Mouse (Mus musculus) heart, postnatal 10 days (tissue): ENCODE measurements around the gene Sh3gl3. TPM values are rescaled to one million over a fixed set of nuclear protein-coding genes. Genes with fewer than 3 reads are reported as not detected.

Source experiments
- DNase-seq, 2 experiments: peaks; one replicate each; pipeline ENCODE4 v3.0.0; 2021
- intact Hi-C: fragments of 180-260 bp; cut with DNase I; formaldehyde crosslinking; loops from one replicate; pipeline ENCODE4 v1.15.1; 2025
- total RNA-seq, 2 experiments: library from RNA; stranded (reverse); gene quantifications; 2 replicates each; pipeline ENCODE4 v1.2.3; 2021

The Sh3gl3 gene
- total RNA-seq = 1 to 10 TPM; 1.1 to 1.7 TPM

- intact Hi-C loops = no loop called here
- no peak for DNase-seq
Measured at GRCm38 (mm10) chr7:82173540-82173939, at the start of gene Sh3gl3. TSS of gene Sh3gl3 (plus strand) at chr7:82173840.

- DNase-seq = no peak
- intact Hi-C loops = no loop called here
Measured at GRCm38 (mm10) chr7:82138196-82138595, 35.4 kb upstream of the Sh3gl3 start.

DNA sequence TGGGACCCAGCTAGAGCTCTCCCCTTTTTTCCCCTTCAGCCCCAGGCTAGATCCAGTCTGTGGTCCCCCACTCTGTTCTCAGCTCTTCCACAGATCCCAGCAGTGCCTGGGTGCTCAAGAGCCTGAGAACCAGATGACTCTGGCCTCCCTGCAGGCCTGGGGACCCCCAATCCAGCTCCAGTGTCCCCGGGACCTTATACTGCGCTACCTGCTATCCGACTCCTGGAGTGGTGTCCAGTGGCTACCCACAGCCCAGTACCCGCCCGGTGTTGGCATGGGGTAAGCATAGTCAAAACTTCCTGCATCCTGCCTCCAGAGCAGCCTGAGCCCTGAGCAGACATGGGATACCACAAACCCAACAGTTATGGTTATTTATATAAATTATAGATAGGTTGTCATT is 26.5 kb upstream of the Sh3gl3 start:
- DNase-seq = no peak
- intact Hi-C loops = no loop called here

DNA sequence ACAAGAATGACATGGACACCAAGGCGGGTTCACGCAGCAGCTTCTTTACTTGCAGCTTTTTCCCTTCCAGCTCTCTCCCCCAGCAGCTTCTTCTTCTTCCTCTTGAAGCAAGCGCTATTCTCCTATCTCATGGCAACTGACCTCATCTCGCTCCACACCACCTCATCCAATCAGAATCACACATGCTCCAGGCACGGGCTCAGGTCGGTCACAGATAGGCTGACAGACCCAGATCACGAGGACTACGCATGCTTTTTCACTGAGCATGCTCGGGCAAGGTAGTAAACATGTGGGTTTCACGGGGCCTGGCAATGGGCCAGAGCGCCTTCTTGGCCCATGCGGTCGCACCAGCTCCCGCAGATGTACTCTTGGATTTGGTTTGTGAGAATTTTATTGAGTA is 9.0 kb upstream of the Sh3gl3 start:
- no peak for DNase-seq
- intact Hi-C loops = no loop called here

DNA sequence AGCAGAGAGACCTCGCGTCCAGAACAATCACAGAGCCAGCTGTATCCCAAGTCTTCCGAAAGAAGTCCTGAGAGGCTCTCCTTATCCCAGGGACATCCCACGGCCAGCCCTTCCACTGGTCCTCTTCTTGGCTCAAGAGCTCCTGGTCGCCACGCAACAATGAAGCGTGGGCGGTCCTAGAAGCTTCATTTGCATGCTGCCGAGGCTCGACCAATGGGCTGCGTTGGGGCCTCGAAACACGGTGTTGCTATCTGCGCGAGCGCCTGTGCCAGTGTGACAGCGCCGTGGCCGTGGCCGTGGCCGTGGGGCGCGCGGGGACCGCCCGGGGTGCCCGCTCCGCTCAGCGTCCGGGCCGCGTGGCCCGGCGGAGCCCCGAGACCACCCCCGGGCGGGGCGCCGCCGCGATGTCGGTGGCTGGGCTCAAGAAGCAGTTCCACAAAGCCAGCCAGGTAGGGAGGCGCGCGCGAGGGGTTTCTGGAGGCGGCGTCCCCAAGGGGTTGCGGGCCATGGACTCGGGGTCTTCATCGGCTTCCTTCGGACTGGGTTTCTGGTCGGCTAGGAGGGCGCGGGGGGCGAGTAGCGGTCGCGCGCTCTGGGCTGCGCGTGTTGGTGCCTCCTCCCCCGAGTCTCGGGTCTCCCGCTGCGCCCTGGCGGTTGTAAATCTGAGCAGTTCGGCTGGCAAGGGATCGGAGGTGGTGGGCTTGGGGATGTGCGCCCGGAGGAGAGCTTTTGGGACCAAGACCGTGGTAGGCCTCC is 1.1 kb downstream of the Sh3gl3 start:
- peak; percentile 85 to 87 for DNase-seq
- intact Hi-C loops = no loop called here

DNA sequence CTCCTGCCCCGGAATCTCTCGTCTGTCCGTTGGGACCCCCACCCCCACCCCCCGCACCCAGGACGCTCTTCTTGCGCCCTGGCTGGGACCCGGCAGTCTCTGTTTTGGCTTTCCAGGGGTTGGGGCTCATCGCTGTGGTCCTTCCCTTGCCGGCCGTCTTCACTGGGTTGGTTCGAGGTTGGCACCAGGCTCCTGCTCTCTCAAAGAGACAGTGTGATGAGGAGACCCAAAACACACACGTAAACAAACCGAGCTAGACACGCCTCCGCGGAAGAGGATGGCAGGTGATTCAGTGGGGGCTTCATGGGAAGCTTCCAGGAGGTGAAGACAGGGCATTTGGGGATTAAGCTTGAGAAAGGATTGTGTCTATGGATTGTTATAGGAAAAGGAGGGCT is 1.7 kb downstream of the Sh3gl3 start:
- DNase-seq = no peak
- intact Hi-C loops = no loop called here

GRCm38 (mm10) chr7:82176192-82176591 is 2.6 kb downstream of the Sh3gl3 start:
- DNase-seq = no peak
- intact Hi-C loops = no loop called here

- DNase-seq = peak; percentile 6 to 18
- intact Hi-C loops = no loop called here
Measured at GRCm38 (mm10) chr7:82177336-82177735, 3.7 kb downstream of the Sh3gl3 start.

DNA sequence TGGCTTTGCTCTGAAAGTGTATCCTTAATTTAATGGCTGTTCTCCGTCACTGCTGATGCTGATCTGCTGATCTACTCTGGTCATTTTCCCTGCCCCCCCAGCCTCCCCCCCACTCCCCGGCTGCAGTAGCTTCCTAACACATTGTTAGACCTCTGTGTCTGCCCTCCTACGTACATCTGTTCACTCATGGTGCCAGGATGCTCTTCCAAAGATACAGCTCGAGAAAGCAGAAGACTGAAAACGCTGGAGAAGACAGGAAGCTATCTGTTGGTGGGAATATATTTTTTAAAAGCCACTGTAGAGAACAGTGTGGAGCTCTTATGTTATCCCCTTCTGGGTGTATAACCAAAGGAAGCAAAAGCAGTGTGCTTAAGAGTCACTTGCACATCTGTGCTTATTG is 7.3 kb downstream of the Sh3gl3 start:
- intact Hi-C loops = no loop called here
- DNase-seq = no peak

DNA sequence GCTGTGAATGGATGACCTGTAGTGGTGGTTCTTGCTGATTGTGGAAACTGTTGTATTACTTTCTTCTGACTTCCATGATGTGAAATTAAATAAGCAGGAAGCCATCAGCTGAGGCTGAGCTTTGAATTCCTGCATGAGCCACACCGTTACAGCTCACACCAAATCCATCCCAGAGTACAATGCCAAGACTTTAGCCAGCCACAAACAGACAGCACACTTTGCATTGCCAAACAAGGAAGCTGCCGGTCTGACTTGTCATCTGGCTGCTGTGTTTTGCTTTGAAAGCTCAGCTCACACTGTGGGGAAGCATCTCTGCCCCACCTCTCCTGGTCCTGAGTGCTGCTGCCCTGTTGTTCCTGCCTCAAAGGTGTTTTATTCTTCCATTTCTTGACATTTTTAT is 9.1 kb downstream of the Sh3gl3 start:
- intact Hi-C loops = no loop called here
- no peak for DNase-seq

DNA sequence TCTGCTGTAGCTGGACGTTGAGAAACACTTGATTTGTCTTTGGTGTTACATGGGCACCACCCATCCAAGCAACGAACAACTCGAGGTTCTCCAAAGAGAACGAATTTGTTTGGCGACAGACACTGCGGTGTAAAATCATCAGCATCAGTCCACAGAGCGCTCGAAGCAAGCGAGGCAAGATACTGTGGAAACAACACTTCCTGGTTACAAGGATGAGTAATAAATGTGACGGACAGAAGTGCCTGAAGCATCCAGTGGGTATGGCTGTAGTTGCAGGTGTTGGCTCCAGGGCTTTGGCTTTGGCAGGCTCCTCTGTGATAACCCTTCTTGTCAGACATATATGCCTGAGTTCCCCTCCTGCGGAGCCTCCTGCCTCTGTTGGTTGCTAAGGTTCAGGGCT is 18.0 kb downstream of the Sh3gl3 start:
- DNase-seq = no peak
- intact Hi-C loops = no loop called here

GRCm38 (mm10) chr7:82192512-82192911 is 18.9 kb downstream of the Sh3gl3 start:
- intact Hi-C loops = no loop called here
- DNase-seq = no peak

DNA sequence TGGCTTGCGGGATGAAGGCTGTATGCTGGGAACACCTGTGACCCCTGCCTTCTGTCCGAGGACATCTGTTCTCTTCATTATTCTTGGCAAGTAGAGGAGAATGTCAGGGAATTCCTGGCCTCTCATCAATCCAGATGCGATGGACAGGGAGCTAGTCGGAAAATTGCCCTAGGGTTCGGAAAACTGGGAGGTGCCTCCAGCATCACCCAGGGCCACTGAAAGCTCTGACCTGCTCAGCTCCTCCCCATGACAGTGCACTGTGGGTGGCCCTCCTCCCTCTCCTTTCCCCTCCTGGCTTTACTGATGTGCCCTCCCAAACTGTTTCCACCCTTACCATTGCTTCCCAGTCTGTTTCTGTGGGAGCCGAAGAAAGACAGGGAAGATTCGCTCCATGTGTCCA is 29.5 kb downstream of the Sh3gl3 start:
- intact Hi-C loops = no loop called here
- DNase-seq = no peak

DNA sequence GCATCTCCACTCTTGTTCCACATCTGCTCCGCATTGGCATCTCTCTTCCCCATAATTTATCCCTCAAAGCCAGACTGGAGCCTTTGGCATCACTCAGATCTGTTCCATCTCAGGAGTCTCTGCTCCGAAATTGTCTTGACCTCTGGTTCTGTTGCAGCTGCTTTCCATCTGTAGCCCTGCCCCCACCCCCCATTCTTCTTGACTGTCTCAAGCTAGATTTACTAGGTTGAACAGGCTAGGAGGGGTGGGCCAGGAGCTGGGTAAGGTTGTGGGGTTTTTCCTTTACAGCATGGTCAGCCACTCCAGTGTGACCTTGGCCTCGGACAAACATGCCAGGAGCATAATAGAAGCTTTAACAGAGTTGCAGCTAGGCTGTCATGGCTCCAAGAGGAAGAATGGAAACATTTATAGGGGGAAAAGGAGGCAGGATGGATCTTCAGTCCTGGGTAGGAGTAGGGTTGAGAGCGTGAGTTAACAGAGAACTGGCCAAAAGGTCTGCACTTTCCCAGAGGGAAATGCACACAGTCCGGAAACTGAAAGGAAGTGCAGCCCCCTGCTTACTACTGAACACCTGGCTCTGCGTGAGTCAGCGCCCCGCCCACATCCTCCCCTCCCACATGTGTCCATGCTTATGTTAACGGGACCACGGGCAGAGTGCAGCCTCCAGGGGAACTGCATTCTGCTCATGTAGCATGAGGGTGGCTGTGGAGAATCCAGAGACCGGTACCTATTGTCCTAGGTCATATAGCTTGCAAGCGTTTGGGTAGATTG is 30.6 kb downstream of the Sh3gl3 start:
- DNase-seq = peak; percentile 19 to 26
- intact Hi-C loops = no loop called here

- intact Hi-C loops = no loop called here
Measured at GRCm38 (mm10) chr7:82204975-82205374, 31.3 kb downstream of the Sh3gl3 start.

GRCm38 (mm10) chr7:82206787-82207186 is 33.1 kb downstream of the Sh3gl3 start:
- DNase-seq = peak; percentile 13 to 31
- intact Hi-C loops = no loop called here

More at GRCm38 (mm10) chr7:82204975-82205374, 31.3 kb downstream of the Sh3gl3 start:
- no peak for DNase-seq

GRCm38 (mm10) chr7:82221380-82221933 is 47.8 kb downstream of the Sh3gl3 start:
- intact Hi-C loops = no loop called here
- no peak for DNase-seq

- intact Hi-C loops = no loop called here
- no peak for DNase-seq
Measured at GRCm38 (mm10) chr7:82223906-82224846, 50.5 kb downstream of the Sh3gl3 start.

DNA sequence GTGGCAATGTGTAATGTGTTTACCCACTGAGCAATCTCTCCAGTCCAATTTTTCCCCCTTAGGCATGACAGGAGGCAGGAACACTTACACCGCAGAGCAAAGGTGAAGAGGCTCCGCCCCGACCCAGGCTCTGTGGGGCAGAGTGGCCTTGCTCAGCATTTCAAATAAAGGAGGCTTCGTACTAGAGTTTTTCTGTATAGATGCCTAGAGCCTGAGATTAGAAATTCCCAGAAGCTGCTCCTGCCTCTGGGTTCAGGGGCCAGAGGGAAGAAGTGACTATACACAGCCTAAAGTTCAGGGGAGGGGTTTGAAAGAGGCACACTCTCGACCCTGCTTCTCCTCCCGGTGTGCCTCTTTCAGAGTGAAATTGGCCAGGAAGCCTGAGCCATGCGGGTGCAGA is 59.6 kb downstream of the Sh3gl3 start:
- intact Hi-C loops = no loop called here
- DNase-seq = no peak

GRCm38 (mm10) chr7:82234010-82234897 is 60.6 kb downstream of the Sh3gl3 start:
- intact Hi-C loops = no loop called here
- no peak for DNase-seq
